Mouse (Mus musculus) G1E (cell line): ENCODE data around the gene Olfr681.

Experiments used
- CTCF ChIP-seq: IDR thresholded peaks from 2 replicates; pipeline ENCODE4 v1.5.1; 2012; ENCODE audit warnings: low read depth, low read length, inconsistent platforms, mixed read lengths
- GATA1 ChIP-seq: IDR thresholded peaks from 2 replicates; pipeline ENCODE4 v1.6.1; 2012; ENCODE audit warnings: borderline replicate concordance, low read length, inconsistent platforms, mixed read lengths
- TAL1 ChIP-seq: conservative IDR thresholded peaks from 2 replicates; pipeline ENCODE4 v1.6.1; 2012; ENCODE audit warnings: low read depth, low read length, inconsistent platforms, mixed read lengths

GRCm38 (mm10) chr7:105146912-105147311 is 30.3 kb downstream of the Olfr681 start, which contains the start of gene Olfr683:
- no peak for TF ChIP-seq CTCF
- no peak for TF ChIP-seq GATA1
- TF ChIP-seq TAL1, result no peak
